Mouse (Mus musculus) liver, embryonic 14.5 days (tissue): ENCODE results near the gene Ppp2r5d. TPM values are rescaled to one million over a fixed set of nuclear protein-coding genes. Genes with fewer than 3 reads are reported as not detected.
A peak's percentile ranks its signal among the peaks of the same experiment; 100 is the strongest.

ENCODE experiments used
- ATAC-seq: fragments of 200-750 bp; cut with Nextera tagmentation; 2 replicates; pipeline ENCODE4 v1.8.0; 2017; ENCODE audit warnings: moderate number of reproducible peaks, mild to moderate bottlenecking, moderate library complexity; ENCODE audit not compliant: insufficient read depth
- DNase-seq, 3 experiments: peaks; one replicate each; pipeline ENCODE4 v3.0.0-alpha.2; 2012 to 2013; ENCODE audit warnings: low read depth in 3 of 3, low spot score in 3 of 3
- H3K27ac ChIP-seq: fragments of 300-500 bp; sonication (generic); 2 replicates; pipeline ENCODE4 v1.5.1; 2014; ENCODE audit warnings: moderate library complexity, mild to moderate bottlenecking, control low read depth, inconsistent platforms
- H3K27me3 ChIP-seq: fragments of 300-500 bp; sonication (generic); 2 replicates; pipeline ENCODE4 v1.6.1; 2014; ENCODE audit warnings: mild to moderate bottlenecking, low read length, moderate library complexity; ENCODE audit not compliant: control insufficient read depth, insufficient read depth
- H3K36me3 ChIP-seq: fragments of 300-500 bp; sonication (generic); replicated peaks from 2 replicates; pipeline ENCODE4 v1.6.1; 2014; ENCODE audit warnings: low read depth; ENCODE audit not compliant: control insufficient read depth, insufficient read depth
- H3K4me1 ChIP-seq, 2 experiments: fragments of 200-500 bp in 1 of 2; fragments of 300-500 bp in 1 of 2; sonication (generic) in 1 of 2; replicated peaks; 2 replicates each; pipeline ENCODE4 v1.6.1; 2012 to 2014; ENCODE audit warnings: antibody characterized with exemption in 1 of 2, inconsistent platforms in 1 of 2, low read length in 1 of 2; ENCODE audit not compliant: control insufficient read depth in 2 of 2, insufficient read depth in 2 of 2
- H3K4me2 ChIP-seq: fragments of 300-500 bp; sonication (generic); 2 replicates; pipeline ENCODE4 v1.6.1; 2014; ENCODE audit warnings: low read depth, mild to moderate bottlenecking, control low read depth, moderate library complexity
- H3K4me3 ChIP-seq, 2 experiments: fragments of 200-500 bp in 1 of 2; fragments of 300-500 bp in 1 of 2; sonication (generic) in 1 of 2; 2 replicates each; pipeline ENCODE4 v1.5.1; 2012 to 2014; ENCODE audit warnings: low read depth in 2 of 2, low read length in 2 of 2, mild to moderate bottlenecking in 2 of 2, control low read depth in 1 of 2, inconsistent platforms in 1 of 2, moderate library complexity in 1 of 2; ENCODE audit not compliant: insufficient read depth in 1 of 2
- H3K9ac ChIP-seq: fragments of 300-500 bp; sonication (generic); replicated peaks from 2 replicates; pipeline ENCODE4 v1.6.1; 2014; ENCODE audit warnings: mild to moderate bottlenecking, control low read depth, moderate library complexity
- H3K9me3 ChIP-seq: fragments of 300-500 bp; sonication (generic); 2 replicates; pipeline ENCODE4 v1.6.1; 2016; ENCODE audit warnings: low read length, mixed read lengths; ENCODE audit not compliant: control insufficient read depth
- CTCF ChIP-seq: IDR thresholded peaks from 2 replicates; pipeline ENCODE4 v1.5.1; 2016; ENCODE audit warnings: antibody characterized with exemption, low read depth, control low read depth
- EP300 ChIP-seq: IDR thresholded peaks from 2 replicates; pipeline ENCODE4 v1.6.1; 2016; ENCODE audit warnings: antibody characterized with exemption, low read depth
- WGBS: fragments of 180-500 bp; shearing (Covaris S2); extraction: QIAGEN DNeasy Blood & Tissue Kit; methylation state at CpG from one replicate; pipeline ENCODE4 v1.1.7; 2014; ENCODE audit not compliant: insufficient replicate concordance; 5-methylcytosine and 5-hydroxymethylcytosine counted together
- polyA plus RNA-seq, 2 experiments: library from polyadenylated mRNA; depleted of rRNA in 1 of 2; stranded (reverse) in 1 of 2; unstranded in 1 of 2; fragments of >200 nt; fragmentation: Nextera tagmentation in 1 of 2; extraction: Ambion mirVana in 1 of 2; gene quantifications; 2 replicates each; pipeline versions ENCODE4 v1.2.1 to v1.2.3; 2012 to 2014

The Ppp2r5d gene
- polyA plus RNA-seq, 2 experiments, result 23.6 to 24.1 TPM

GRCm38 (mm10) chr17:46682654-46683389 lies 22.1 kb downstream of the Ppp2r5d start:
- no peak overlapping the region for H3K4me2 ChIP-seq
- ATAC-seq, result no peak
- peaks cover 11% of the 10 kb centered on the region for H3K36me3 ChIP-seq
- H3K4me3 ChIP-seq, result no peak overlapping the region
- H3K9me3 ChIP-seq, result no peaks in the 10 kb centered on the region
- peaks cover 14 to 19% of the 10 kb centered on the region in 2 experiments for H3K4me1 ChIP-seq
- no peak overlapping the region for H3K27ac ChIP-seq
- DNase-seq, result no peak
- 84% methylated on average over 16 of the region's 16 CpGs for WGBS
- no peak overlapping the region for H3K9ac ChIP-seq
- no peaks in the 10 kb centered on the region for H3K27me3 ChIP-seq
- no peak for TF ChIP-seq EP300
- no peak for TF ChIP-seq CTCF

- peaks cover 21% of the 10 kb centered on the region for H3K36me3 ChIP-seq
- no peaks in the 10 kb centered on the region for H3K9me3 ChIP-seq
- no peak for TF ChIP-seq EP300
- no peak for TF ChIP-seq CTCF
- peak overlapping the region; percentile 76 for H3K9ac ChIP-seq
- DNase-seq (no peak), ATAC-seq (no peak)
- H3K27ac ChIP-seq, result no peak overlapping the region; the same call in 1 of the 2 replicates
- peak overlapping the region; percentile 82 for H3K4me2 ChIP-seq
- 24% methylated on average over 12 of the region's 12 CpGs for WGBS
- peak overlapping the region; percentile 65 to 73 for H3K4me3 ChIP-seq
- H3K27me3 ChIP-seq, result no peaks in the 10 kb centered on the region
- peaks cover 14 to 19% of the 10 kb centered on the region in 2 experiments for H3K4me1 ChIP-seq
Observed at GRCm38 (mm10) chr17:46681466-46682118, 23.3 kb downstream of the Ppp2r5d start.

GRCm38 (mm10) chr17:46680760-46681373 lies 24.0 kb downstream of the Ppp2r5d start, which contains the start of gene Klhdc3:
Gene Klhdc3 (minus strand): TSS chr17:46680914.
- Histone ChIP-seq H3K9ac (peak within 1 kb of the TSS; percentile 76), H3K36me3 (peaks cover 25% of the 10 kb centered on the region), H3K27ac (peak within 1 kb of the TSS; percentile 19), H3K4me1 (peaks cover 14 to 19% of the 10 kb centered on the region in 2 experiments), H3K27me3 (no peaks in the 10 kb centered on the region), H3K4me3 (peak within 1 kb of the TSS; percentile 65 to 73), H3K9me3 (no peaks in the 10 kb centered on the region), H3K4me2 (peak within 1 kb of the TSS; percentile 88)
- DNase-seq (peak; percentile 97 to 99 (median 99)), ATAC-seq (peak; percentile 95)
- under 1% methylated on average over 49 of the region's 49 CpGs for WGBS
- TF ChIP-seq CTCF (peak; percentile 11; the same call in 1 of the 2 replicates), EP300 (no peak)

GRCm38 (mm10) chr17:46679843-46680759 lies 24.8 kb downstream of the Ppp2r5d start:
- Histone ChIP-seq H3K27ac (peak overlapping the region; percentile 19), H3K27me3 (no peaks in the 10 kb centered on the region), H3K9ac (peak overlapping the region; percentile 76), H3K36me3 (peaks cover 29% of the 10 kb centered on the region), H3K9me3 (no peaks in the 10 kb centered on the region), H3K4me3 (peak overlapping the region; percentile 65 to 69), H3K4me2 (peak overlapping the region; percentile 88), H3K4me1 (peaks cover 14 to 19% of the 10 kb centered on the region in 2 experiments)
- under 1% methylated on average over 34 of the region's 34 CpGs for WGBS
- TF ChIP-seq EP300, result no peak
- TF ChIP-seq CTCF, result peak; percentile 51
- peak; percentile 0; the same call in 1 of the 2 replicates for ATAC-seq
- peak in 1 of 3 experiments; percentile 40 for DNase-seq
